Mouse (Mus musculus): ENCODE measurements at regions not wholly inside any gene's neighbourhood (a gene's known extent, or its start where the extent isn't known, plus 50 kb on each side); places are given as distances from the start of the nearest gene placed in this dataset.
A peak's percentile ranks its signal among the peaks of the same experiment; 100 is the strongest.

- 46% methylated on average over 4 of the region's 4 CpGs for WGBS
Observed at GRCm38 (mm10) chr2:21043302-21043701, 74.6 kb upstream of the Arhgap21 start.

GRCm38 (mm10) chr2:21037607-21038006, 68.9 kb upstream of the Arhgap21 start:
- 57% methylated on average over 3 of the region's 3 CpGs for WGBS
- TF ChIP-seq CTCF (IDR thresholded peaks at IDR 0.05; ENCODE audit: borderline replicate concordance, insufficient read depth, low read depth, low read length) (no peak), POLR2A (IDR thresholded peaks at IDR 0.05; ENCODE audit: borderline replicate concordance, insufficient read depth, low read length) (no peak)
- Histone ChIP-seq H3K4me3 (replicated peaks; ENCODE audit: insufficient read depth, low read depth, low read length) (no peak overlapping the region), H3K27me3 (ENCODE audit: control insufficient read depth, insufficient read depth, low read length) (no peaks in the 10 kb centered on the region), H3K4me1 (ENCODE audit: control insufficient read depth, insufficient read depth, low read length) (no peaks in the 10 kb centered on the region), H3K27ac (ENCODE audit: insufficient read depth, low read length) (no peak overlapping the region)
- DNase-seq, result no peak

More at GRCm38 (mm10) chr2:21043302-21043701, 74.6 kb upstream of the Arhgap21 start:
- Histone ChIP-seq H3K4me3 (replicated peaks; ENCODE audit: insufficient read depth, low read depth, low read length) (no peak overlapping the region), H3K27ac (ENCODE audit: insufficient read depth, low read length) (no peak overlapping the region), H3K27me3 (ENCODE audit: control insufficient read depth, insufficient read depth, low read length) (no peaks in the 10 kb centered on the region), H3K4me1 (ENCODE audit: control insufficient read depth, insufficient read depth, low read length) (peaks cover 5% of the 10 kb centered on the region; the same call in 1 of the 2 replicates)
- no peak for TF ChIP-seq CTCF (IDR thresholded peaks at IDR 0.05; ENCODE audit: borderline replicate concordance, insufficient read depth, low read depth, low read length)
- TF ChIP-seq POLR2A (IDR thresholded peaks at IDR 0.05; ENCODE audit: borderline replicate concordance, insufficient read depth, low read length), result no peak
- DNase-seq, result no peak

- no peaks in the 10 kb centered on the region for H3K4me1 ChIP-seq (ENCODE audit: control insufficient read depth, insufficient read depth, low read length)
- no peak for DNase-seq
- 31% methylated on average over 8 of the region's 8 CpGs for WGBS
- no peaks in the 10 kb centered on the region for H3K27me3 ChIP-seq (ENCODE audit: control insufficient read depth, insufficient read depth, low read length)
- no peak overlapping the region for H3K27ac ChIP-seq (ENCODE audit: insufficient read depth, low read length)
- TF ChIP-seq CTCF (IDR thresholded peaks at IDR 0.05; ENCODE audit: borderline replicate concordance, insufficient read depth, low read depth, low read length) (no peak), POLR2A (IDR thresholded peaks at IDR 0.05; ENCODE audit: borderline replicate concordance, insufficient read depth, low read length) (no peak)
- no peak overlapping the region for H3K4me3 ChIP-seq (replicated peaks; ENCODE audit: insufficient read depth, low read depth, low read length)
Observed at GRCm38 (mm10) chr2:21037181-21037580, 68.5 kb upstream of the Arhgap21 start.

GRCm38 (mm10) chr2:21035884-21036648, 67.4 kb upstream of the Arhgap21 start:
- Histone ChIP-seq H3K27me3 (ENCODE audit: control insufficient read depth, insufficient read depth, low read length) (no peaks in the 10 kb centered on the region), H3K4me1 (ENCODE audit: control insufficient read depth, insufficient read depth, low read length) (no peaks in the 10 kb centered on the region), H3K27ac (ENCODE audit: insufficient read depth, low read length) (no peak overlapping the region), H3K4me3 (replicated peaks; ENCODE audit: insufficient read depth, low read depth, low read length) (no peak overlapping the region)
- 90% methylated on average over 5 of the region's 5 CpGs for WGBS
- no peak for DNase-seq
- no peak for TF ChIP-seq CTCF (IDR thresholded peaks at IDR 0.05; ENCODE audit: borderline replicate concordance, insufficient read depth, low read depth, low read length)
- TF ChIP-seq POLR2A (IDR thresholded peaks at IDR 0.05; ENCODE audit: borderline replicate concordance, insufficient read depth, low read length), result no peak

DNA sequence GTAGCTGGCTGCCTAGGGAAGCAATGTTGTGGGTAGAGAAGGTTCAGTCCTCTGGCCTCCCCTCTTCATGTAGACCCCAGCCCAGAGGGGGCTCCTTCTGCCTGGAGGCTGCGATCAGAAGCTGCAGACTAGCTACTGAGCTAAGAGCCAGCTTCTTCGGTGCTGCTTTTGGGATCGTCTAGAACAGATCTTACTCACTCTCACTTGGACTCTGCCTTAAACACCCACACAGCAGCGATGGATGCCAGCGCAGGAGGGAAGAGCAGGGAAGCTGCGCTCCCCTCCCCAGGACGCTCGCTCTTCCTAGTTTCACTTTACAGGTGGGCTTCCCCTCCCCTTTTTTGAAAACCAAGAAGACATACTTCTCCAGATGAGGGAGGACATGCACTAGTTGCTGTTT, 66.0 kb upstream of the Arhgap21 start:
- H3K27ac ChIP-seq (ENCODE audit: insufficient read depth, low read length), result no peak overlapping the region
- no peak overlapping the region for H3K4me3 ChIP-seq (replicated peaks; ENCODE audit: insufficient read depth, low read depth, low read length)
- DNase-seq, result no peak
- no peak for TF ChIP-seq CTCF (IDR thresholded peaks at IDR 0.05; ENCODE audit: borderline replicate concordance, insufficient read depth, low read depth, low read length)
- no peaks in the 10 kb centered on the region for H3K27me3 ChIP-seq (ENCODE audit: control insufficient read depth, insufficient read depth, low read length)
- H3K4me1 ChIP-seq (ENCODE audit: control insufficient read depth, insufficient read depth, low read length), result no peaks in the 10 kb centered on the region
- 44% methylated on average over 8 of the region's 8 CpGs for WGBS

GRCm38 (mm10) chr2:21030650-21031049, 62.0 kb upstream of the Arhgap21 start:
- no peak for DNase-seq
- Histone ChIP-seq H3K27ac (ENCODE audit: insufficient read depth, low read length) (no peak overlapping the region), H3K4me1 (ENCODE audit: control insufficient read depth, insufficient read depth, low read length) (no peaks in the 10 kb centered on the region), H3K4me3 (replicated peaks; ENCODE audit: insufficient read depth, low read depth, low read length) (no peak overlapping the region), H3K27me3 (ENCODE audit: control insufficient read depth, insufficient read depth, low read length) (no peaks in the 10 kb centered on the region)
- 85% methylated on average over 4 of the region's 4 CpGs for WGBS
- TF ChIP-seq CTCF (IDR thresholded peaks at IDR 0.05; ENCODE audit: borderline replicate concordance, insufficient read depth, low read depth, low read length) (no peak), POLR2A (IDR thresholded peaks at IDR 0.05; ENCODE audit: borderline replicate concordance, insufficient read depth, low read length) (no peak)

DNA sequence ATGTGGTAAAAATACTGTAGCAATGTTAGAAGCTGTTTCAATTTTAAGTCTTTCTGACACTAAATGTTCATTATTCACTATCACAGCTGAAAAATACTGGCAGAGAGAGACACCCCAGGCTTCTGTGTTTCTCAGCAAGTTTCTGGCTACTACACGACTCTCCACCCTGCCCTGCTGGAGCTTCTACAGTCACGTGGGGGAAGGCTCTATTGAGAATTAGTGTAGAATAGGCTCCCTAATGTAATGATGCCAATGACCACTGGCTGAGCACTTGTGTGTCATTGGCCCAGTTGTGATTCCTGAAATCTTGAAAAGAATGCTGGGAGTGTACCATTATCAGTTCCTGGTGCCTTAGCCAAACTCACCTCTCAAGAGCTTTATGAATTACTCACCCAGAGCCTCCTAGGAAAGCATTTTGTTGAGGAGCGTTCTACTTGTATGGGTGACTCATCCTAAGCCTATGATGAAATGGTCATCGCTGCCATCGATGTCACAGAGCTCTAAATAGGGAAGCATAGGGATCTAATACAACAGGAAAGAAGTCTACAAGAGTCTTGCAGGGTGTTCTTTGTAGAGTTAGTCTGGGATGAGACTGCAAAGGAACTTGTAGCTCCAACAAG, 60.8 kb upstream of the Arhgap21 start:
- DNase-seq, result peak in 1 of 2 experiments; percentile 15
- 48% methylated on average over 5 of the region's 5 CpGs for WGBS
- peak overlapping the region; percentile 36; the same call in 1 of the 2 replicates for H3K27ac ChIP-seq (ENCODE audit: insufficient read depth, low read length)
- TF ChIP-seq CTCF (IDR thresholded peaks at IDR 0.05; ENCODE audit: borderline replicate concordance, insufficient read depth, low read depth, low read length) (no peak), POLR2A (IDR thresholded peaks at IDR 0.05; ENCODE audit: borderline replicate concordance, insufficient read depth, low read length) (no peak)
- no peak overlapping the region for H3K4me3 ChIP-seq (replicated peaks; ENCODE audit: insufficient read depth, low read depth, low read length)
- H3K4me1 ChIP-seq (ENCODE audit: control insufficient read depth, insufficient read depth, low read length), result no peaks in the 10 kb centered on the region
- H3K27me3 ChIP-seq (ENCODE audit: control insufficient read depth, insufficient read depth, low read length), result no peaks in the 10 kb centered on the region

- Histone ChIP-seq H3K4me3 (replicated peaks; ENCODE audit: insufficient read depth, low read depth, low read length) (no peak overlapping the region), H3K4me1 (ENCODE audit: control insufficient read depth, insufficient read depth, low read length) (no peaks in the 10 kb centered on the region), H3K27me3 (ENCODE audit: control insufficient read depth, insufficient read depth, low read length) (no peaks in the 10 kb centered on the region), H3K27ac (ENCODE audit: insufficient read depth, low read length) (peak overlapping the region; percentile 65; the same call in 1 of the 2 replicates)
- peak in 1 of 2 experiments; percentile 24 for DNase-seq
- 41% methylated on average over 2 of the region's 2 CpGs for WGBS
- TF ChIP-seq CTCF (IDR thresholded peaks at IDR 0.05; ENCODE audit: borderline replicate concordance, insufficient read depth, low read depth, low read length) (no peak), POLR2A (IDR thresholded peaks at IDR 0.05; ENCODE audit: borderline replicate concordance, insufficient read depth, low read length) (no peak)
Observed at GRCm38 (mm10) chr2:21028605-21029004, 59.9 kb upstream of the Arhgap21 start.

All from cerebellum, adult 2 months (tissue).